Mouse (Mus musculus): ENCODE measurements around the gene Tmem44. TPM values are rescaled to one million over a fixed set of nuclear protein-coding genes. Genes with fewer than 3 reads are reported as not detected.

Tmem44 gene
- polyA plus RNA-seq, 1 experiment: 1.1 TPM

GRCm38 (mm10) chr16:30548291-30548690, 2.4 kb downstream of the Tmem44 start:
- H3K79me2 ChIP-seq (ENCODE audit: control insufficient read depth, insufficient read depth): no peaks in the 10 kb centered on the region
- no peak overlapping the region for H3ac ChIP-seq (ENCODE audit: control insufficient read depth, insufficient read length)
- H3K4me2 ChIP-seq (ENCODE audit: low read depth): no peak overlapping the region
- no peaks in the 10 kb centered on the region for H3K27me3 ChIP-seq (ENCODE audit: control insufficient read depth, insufficient read depth, insufficient read length)
- no peak overlapping the region for H3K4me3 ChIP-seq
- TF ChIP-seq CEBPB (IDR thresholded peaks at IDR 0.05; ENCODE audit: insufficient read depth, poor library complexity, severe bottlenecking) (no peak), POLR2AphosphoS2 (IDR thresholded peaks at IDR 0.05; ENCODE audit: insufficient read length, low read depth) (no peak), REST (IDR thresholded peaks at IDR 0.05; ENCODE audit: insufficient read depth, insufficient read length) (no peak), MYOG (IDR thresholded peaks at IDR 0.05; ENCODE audit: control insufficient read depth in 1 of 3, insufficient read depth in 1 of 3, insufficient read length in 2 of 3, low read depth in 2 of 3) (no peak)
- H3K36me3 ChIP-seq (ENCODE audit: control insufficient read depth, insufficient read depth): no peaks in the 10 kb centered on the region

- Histone ChIP-seq H3K36me3 (ENCODE audit: control insufficient read depth, insufficient read depth) (no peaks in the 10 kb centered on the region), H3K4me2 (ENCODE audit: low read depth) (no peak overlapping the region), H3ac (ENCODE audit: control insufficient read depth, insufficient read length) (no peak overlapping the region), H3K4me3 (no peak overlapping the region), H3K27me3 (ENCODE audit: control insufficient read depth, insufficient read depth, insufficient read length) (no peaks in the 10 kb centered on the region), H3K79me2 (ENCODE audit: control insufficient read depth, insufficient read depth) (no peaks in the 10 kb centered on the region)
- no peak for TF ChIP-seq MYOD1 (IDR thresholded peaks at IDR 0.05; ENCODE audit: control insufficient read depth in 1 of 3, insufficient read length in 2 of 3, low read depth in 2 of 3)
- no peak for TF ChIP-seq CEBPB (IDR thresholded peaks at IDR 0.05; ENCODE audit: insufficient read depth, poor library complexity, severe bottlenecking)
Observed at GRCm38 (mm10) chr16:30544693-30545092, 5.9 kb downstream of the Tmem44 start.

GRCm38 (mm10) chr16:30543386-30543785, 7.3 kb downstream of the Tmem44 start:
- H3K79me2 ChIP-seq (ENCODE audit: control insufficient read depth, insufficient read depth): no peaks in the 10 kb centered on the region
- no peaks in the 10 kb centered on the region for H3K27me3 ChIP-seq (ENCODE audit: control insufficient read depth, insufficient read depth, insufficient read length)
- TF ChIP-seq USF1 (IDR thresholded peaks at IDR 0.05; ENCODE audit: low read depth) (no peak), MYOD1 (IDR thresholded peaks at IDR 0.05; ENCODE audit: control insufficient read depth in 1 of 3, insufficient read length in 2 of 3, low read depth in 2 of 3) (no peak), POLR2AphosphoS2 (IDR thresholded peaks at IDR 0.05; ENCODE audit: insufficient read length, low read depth) (no peak), E2F4 (IDR thresholded peaks at IDR 0.05; ENCODE audit: insufficient read depth) (no peak), TCF3 (IDR thresholded peaks at IDR 0.05; ENCODE audit: insufficient read length, low read depth) (no peak), MYOG (IDR thresholded peaks at IDR 0.05; ENCODE audit: control insufficient read depth in 1 of 3, insufficient read depth in 1 of 3, insufficient read length in 2 of 3, low read depth in 2 of 3) (no peak)
- no peaks in the 10 kb centered on the region for H3K36me3 ChIP-seq (ENCODE audit: control insufficient read depth, insufficient read depth)
- no peak overlapping the region for H3K4me2 ChIP-seq (ENCODE audit: low read depth)
- no peak overlapping the region for H3ac ChIP-seq (ENCODE audit: control insufficient read depth, insufficient read length)
- no peak overlapping the region for H3K4me3 ChIP-seq

- H3K36me3 ChIP-seq (ENCODE audit: control insufficient read depth, insufficient read depth): no peaks in the 10 kb centered on the region
- H3K79me2 ChIP-seq (ENCODE audit: control insufficient read depth, insufficient read depth): no peaks in the 10 kb centered on the region
- H3K4me3 ChIP-seq: no peak overlapping the region
Observed at GRCm38 (mm10) chr16:30542826-30543225, 7.8 kb downstream of the Tmem44 start.

GRCm38 (mm10) chr16:30540107-30541001, 10.3 kb downstream of the Tmem44 start:
- H3ac ChIP-seq (ENCODE audit: control insufficient read depth, insufficient read length): no peak overlapping the region
- no peaks in the 10 kb centered on the region for H3K36me3 ChIP-seq (ENCODE audit: control insufficient read depth, insufficient read depth)
- H3K4me3 ChIP-seq: no peak overlapping the region
- no peaks in the 10 kb centered on the region for H3K27me3 ChIP-seq (ENCODE audit: control insufficient read depth, insufficient read depth, insufficient read length)
- no peaks in the 10 kb centered on the region for H3K79me2 ChIP-seq (ENCODE audit: control insufficient read depth, insufficient read depth)
- no peak overlapping the region for H3K4me2 ChIP-seq (ENCODE audit: low read depth)
- no peak for TF ChIP-seq REST (IDR thresholded peaks at IDR 0.05; ENCODE audit: insufficient read depth, insufficient read length)
- no peak for TF ChIP-seq TCF3 (IDR thresholded peaks at IDR 0.05; ENCODE audit: insufficient read length, low read depth)
- TF ChIP-seq POLR2AphosphoS2 (IDR thresholded peaks at IDR 0.05; ENCODE audit: insufficient read length, low read depth): no peak
- no peak for TF ChIP-seq TCF12 (IDR thresholded peaks at IDR 0.05; ENCODE audit: insufficient read depth, poor library complexity, severe bottlenecking)
- no peak for TF ChIP-seq MAX (IDR thresholded peaks at IDR 0.05; ENCODE audit: low read depth)
- TF ChIP-seq SRF (IDR thresholded peaks at IDR 0.05; ENCODE audit: control insufficient read depth, insufficient read length, low read depth): no peak
- TF ChIP-seq CEBPB (IDR thresholded peaks at IDR 0.05; ENCODE audit: insufficient read depth, poor library complexity, severe bottlenecking): no peak
- TF ChIP-seq POLR2A (IDR thresholded peaks at IDR 0.05; ENCODE audit: insufficient read length, low read depth): no peak
- no peak for TF ChIP-seq USF1 (IDR thresholded peaks at IDR 0.05; ENCODE audit: low read depth)
- no peak for TF ChIP-seq E2F4 (IDR thresholded peaks at IDR 0.05; ENCODE audit: insufficient read depth)
- TF ChIP-seq MYOG (IDR thresholded peaks at IDR 0.05; ENCODE audit: control insufficient read depth in 1 of 3, insufficient read depth in 1 of 3, insufficient read length in 2 of 3, low read depth in 2 of 3): no peak
- TF ChIP-seq MYOD1 (IDR thresholded peaks at IDR 0.05; ENCODE audit: control insufficient read depth in 1 of 3, insufficient read length in 2 of 3, low read depth in 2 of 3): no peak

More at GRCm38 (mm10) chr16:30542826-30543225, 7.8 kb downstream of the Tmem44 start:
- TF ChIP-seq CEBPB (IDR thresholded peaks at IDR 0.05; ENCODE audit: insufficient read depth, poor library complexity, severe bottlenecking) (no peak), TCF3 (IDR thresholded peaks at IDR 0.05; ENCODE audit: insufficient read length, low read depth) (no peak), REST (IDR thresholded peaks at IDR 0.05; ENCODE audit: insufficient read depth, insufficient read length) (no peak), MAX (IDR thresholded peaks at IDR 0.05; ENCODE audit: low read depth) (no peak), POLR2AphosphoS2 (IDR thresholded peaks at IDR 0.05; ENCODE audit: insufficient read length, low read depth) (no peak), MYOD1 (IDR thresholded peaks at IDR 0.05; ENCODE audit: control insufficient read depth in 1 of 3, insufficient read length in 2 of 3, low read depth in 2 of 3) (no peak), USF1 (IDR thresholded peaks at IDR 0.05; ENCODE audit: low read depth) (no peak), POLR2A (IDR thresholded peaks at IDR 0.05; ENCODE audit: insufficient read length, low read depth) (no peak), TCF12 (IDR thresholded peaks at IDR 0.05; ENCODE audit: insufficient read depth, poor library complexity, severe bottlenecking) (no peak), E2F4 (IDR thresholded peaks at IDR 0.05; ENCODE audit: insufficient read depth) (no peak), MYOG (IDR thresholded peaks at IDR 0.05; ENCODE audit: control insufficient read depth in 1 of 3, insufficient read depth in 1 of 3, insufficient read length in 2 of 3, low read depth in 2 of 3) (no peak), SRF (IDR thresholded peaks at IDR 0.05; ENCODE audit: control insufficient read depth, insufficient read length, low read depth) (no peak)
- Histone ChIP-seq H3ac (ENCODE audit: control insufficient read depth, insufficient read length) (no peak overlapping the region), H3K4me2 (ENCODE audit: low read depth) (no peak overlapping the region), H3K27me3 (ENCODE audit: control insufficient read depth, insufficient read depth, insufficient read length) (no peaks in the 10 kb centered on the region)
